Mouse (Mus musculus): ENCODE measurements around the gene Fam217b.
A peak's percentile ranks its signal among the peaks of the same experiment; 100 is the strongest.

Fam217b gene

DNA sequence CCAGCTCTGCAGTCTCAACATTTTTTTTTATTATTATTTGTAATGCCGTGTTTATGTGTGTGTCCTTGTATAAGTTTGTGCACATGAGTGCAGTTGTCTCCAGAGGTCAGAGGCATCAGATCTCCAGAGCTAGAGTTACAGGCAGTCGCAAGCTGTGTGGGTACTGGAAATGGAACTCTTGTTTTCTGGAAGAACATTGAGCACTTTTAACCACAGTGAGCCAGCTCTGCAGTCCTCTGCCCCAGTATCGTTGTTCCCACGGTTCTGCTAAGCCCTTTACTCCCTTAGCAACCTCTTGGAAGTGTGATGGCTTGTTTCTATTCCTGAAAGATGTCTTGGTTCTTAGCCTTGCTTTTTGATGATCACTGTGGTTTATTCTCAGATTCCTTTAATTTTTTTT, 35.1 kb downstream of the Fam217b start:
- DNase-seq, result no peak

DNA sequence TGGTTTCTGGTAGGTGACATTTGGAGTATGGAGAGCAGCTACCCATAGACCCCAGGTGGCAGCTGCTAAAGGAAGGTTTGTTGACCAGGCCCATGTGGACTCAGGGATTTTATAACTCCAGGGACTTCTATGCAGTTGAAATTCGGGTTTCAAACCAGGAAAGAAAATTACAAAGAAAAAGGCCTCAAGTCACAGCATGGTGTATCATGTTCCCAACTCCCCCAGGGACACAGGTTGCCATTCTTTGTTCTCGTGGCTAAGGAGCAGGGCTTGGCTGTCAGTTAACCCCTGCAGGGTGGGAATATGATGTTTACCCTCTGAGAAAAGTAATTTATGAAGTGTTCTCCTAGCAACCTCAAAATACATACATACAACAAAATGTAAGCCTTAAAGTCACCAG, 35.9 kb downstream of the Fam217b start:
- DNase-seq, result no peak

DNA sequence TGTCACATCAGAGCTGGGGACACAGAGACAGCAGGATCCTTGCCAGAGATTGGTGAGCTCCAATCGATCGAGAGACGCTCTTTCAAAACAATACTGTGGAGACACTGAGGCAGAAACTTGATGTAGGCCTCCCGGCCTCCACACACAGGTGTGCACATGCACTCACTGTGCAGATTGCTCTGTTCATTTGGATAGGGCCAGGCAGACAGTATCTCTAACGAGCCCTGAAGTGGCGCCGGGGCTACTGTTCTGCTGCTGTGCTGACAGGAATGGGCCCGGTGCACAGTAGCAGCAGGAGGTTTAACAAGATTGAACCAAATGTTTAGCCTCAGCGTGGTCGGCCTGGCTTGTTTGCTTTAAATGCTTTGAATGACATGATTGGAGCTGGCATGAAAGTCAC, 36.6 kb downstream of the Fam217b start:
- DNase-seq, result no peak

DNA sequence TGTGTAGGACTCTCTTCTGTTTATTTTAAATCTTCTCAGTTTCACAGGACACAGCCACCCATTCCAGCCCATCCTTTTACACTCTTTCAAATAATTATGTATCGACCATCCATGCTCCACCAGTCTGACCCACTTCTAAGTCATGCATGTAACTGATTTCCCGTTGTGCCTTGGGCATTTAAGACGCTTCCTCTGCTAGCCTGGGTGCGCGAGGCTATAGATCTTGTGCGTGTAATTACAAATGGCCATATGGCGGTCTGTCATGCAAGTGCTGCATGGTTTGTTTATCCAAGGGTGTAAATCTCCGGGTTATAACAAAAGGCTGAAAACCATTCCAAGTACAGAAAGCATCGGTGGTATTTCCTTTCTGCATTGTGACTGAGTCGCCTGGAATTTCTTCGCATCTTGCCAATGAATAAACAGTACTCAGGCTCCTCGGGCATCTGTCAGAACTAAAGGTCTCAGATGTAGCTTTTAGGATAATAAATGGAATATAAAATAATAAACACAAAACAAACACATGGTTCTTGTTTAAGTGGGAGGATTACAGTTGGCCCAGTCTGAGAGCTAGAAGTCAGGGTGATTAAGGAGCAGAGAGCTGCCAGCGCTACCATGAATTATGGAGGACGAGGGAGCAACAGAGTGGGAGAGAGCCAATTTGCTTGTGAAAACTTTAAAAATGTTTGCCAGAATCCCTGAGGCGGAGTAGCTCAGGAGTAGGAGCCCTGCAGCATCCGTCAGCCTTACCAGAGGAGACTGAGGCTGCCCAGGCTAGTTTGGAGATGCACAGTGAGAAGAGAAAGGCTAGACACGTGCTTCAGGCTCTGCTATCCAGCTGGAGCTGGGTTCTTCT, 40.6 kb downstream of the Fam217b start:
- peak; percentile 8 to 9 for DNase-seq

DNA sequence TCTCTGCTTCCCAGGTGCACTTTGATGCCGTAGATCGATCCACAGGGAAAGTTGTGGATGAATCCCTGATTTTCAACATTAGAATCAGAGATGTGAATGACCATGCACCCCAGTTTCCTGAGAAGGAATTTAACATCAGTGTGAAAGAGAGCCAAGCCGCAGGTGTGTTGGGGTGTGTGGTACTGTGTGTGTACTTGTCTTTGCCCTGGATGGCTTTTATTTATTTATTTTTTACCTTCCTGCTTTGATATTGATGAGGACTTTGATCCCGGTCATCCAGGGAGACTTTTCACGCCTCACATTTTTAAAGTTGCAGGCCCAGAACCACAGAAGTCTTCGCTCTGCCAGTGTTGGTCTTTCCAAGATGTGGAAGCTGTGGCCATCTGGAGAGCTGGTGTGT, 43.1 kb downstream of the Fam217b start:
- no peak for DNase-seq

DNA sequence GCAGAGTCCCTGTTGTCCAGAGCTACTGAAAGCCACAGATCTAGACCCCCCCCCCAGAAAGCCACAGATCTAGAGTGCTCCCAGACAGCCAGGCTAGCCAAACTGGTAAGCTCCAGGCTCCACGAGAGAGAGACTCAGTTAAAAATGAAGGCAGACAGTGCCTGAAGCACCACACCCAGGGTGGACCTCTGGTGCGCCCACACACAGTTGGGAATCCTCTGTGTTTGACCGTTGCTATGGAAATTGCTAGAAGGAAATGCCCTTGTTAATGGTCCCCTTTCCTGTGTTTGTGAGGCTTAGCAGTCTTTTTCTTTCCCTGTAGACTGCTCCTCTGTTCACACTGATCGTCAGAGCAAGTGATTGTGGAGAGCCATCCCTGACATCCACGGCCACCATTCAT, 46.0 kb downstream of the Fam217b start:
- DNase-seq, result no peak

DNA sequence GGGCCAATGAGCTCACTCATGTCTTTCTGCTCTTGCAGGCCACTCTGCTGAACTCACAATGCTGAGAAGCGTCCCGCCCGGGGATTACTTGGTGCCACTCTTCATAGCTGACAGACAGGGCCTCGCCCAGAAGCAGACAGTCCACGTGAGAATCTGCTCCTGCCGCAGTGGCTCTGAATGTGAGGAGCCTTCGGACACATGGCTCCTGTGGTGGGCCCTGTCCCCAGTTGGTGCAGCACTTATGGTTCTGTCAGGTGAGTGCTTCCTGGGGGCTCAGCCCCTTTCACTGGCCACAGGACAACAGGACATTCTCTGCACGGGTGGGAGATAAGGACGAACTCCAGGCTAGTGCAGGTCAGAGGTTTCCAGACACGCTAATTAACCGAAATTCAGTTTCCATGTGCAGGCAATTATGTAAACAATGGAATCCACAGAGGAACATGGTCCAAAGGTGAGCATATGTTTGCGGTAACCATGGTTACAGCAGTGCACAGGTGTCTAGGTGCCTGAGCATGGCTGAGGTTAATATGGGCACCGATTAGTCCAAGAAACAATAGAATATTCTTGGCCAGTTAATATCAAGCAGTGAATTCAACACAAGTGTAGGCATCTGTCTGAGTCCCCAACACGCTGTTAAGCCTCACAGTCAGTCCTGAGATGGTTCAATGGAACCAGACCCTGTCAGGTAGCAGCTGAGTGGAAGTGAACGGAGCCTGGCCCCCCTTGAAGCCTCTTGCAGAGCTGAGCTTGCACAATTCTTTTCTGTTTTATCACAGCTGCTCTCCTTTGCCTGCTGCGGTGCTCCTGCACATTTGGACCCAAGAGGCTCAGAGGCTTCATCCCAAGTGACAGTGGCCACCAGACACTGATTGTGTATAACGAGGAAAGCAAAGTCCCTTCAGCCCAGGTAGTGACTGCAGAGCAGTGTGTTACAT, 57.5 kb downstream of the Fam217b start:
- no peak for DNase-seq

DNA sequence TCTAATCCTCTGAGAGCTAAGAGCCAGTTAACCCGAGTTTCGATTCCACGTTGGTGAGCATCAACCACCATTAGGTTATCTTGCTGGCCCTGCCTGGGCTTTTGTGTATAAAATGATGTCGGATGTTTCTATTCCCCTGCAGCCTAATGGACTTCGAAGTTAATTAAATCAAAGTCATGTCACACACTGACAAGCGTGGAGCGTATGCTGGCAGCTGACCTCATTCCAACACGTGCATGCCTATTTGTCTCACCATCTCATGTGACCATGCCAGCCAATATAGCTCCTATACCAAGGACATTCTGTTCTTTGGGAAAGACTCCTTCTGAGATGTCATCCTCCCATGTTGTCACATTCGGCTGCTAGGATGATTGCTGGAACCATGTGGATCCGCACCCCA, 59.6 kb downstream of the Fam217b start:
- no peak for DNase-seq

Data from cerebellum, postnatal 25 days (tissue).